Mouse (Mus musculus): ENCODE results near the gene Cnksr1. TPM values are rescaled to one million over a fixed set of nuclear protein-coding genes. Genes with fewer than 3 reads are reported as not detected.
"Not testable (repeated sequence)": the region's sequence is repeated elsewhere in the genome, so short reads cannot be mapped to it uniquely, and the experiment has no call there.

The Cnksr1 gene
- polyA plus RNA-seq, 1 experiment from 2014 or later = 0.20 TPM

- H3K27me3 ChIP-seq (ENCODE audit: insufficient read depth, low read length) = no peaks in the 10 kb centered on the region
- peaks cover 14% of the 10 kb centered on the region for H3K4me1 ChIP-seq (ENCODE audit: insufficient read depth)
- peak overlapping the region; percentile 40 for H3K4me3 ChIP-seq (ENCODE audit: low read depth, low read length)
- peak overlapping the region; percentile 70 for H3K4me2 ChIP-seq (ENCODE audit: low read depth, low read length)
- peak overlapping the region; percentile 40 for H3K9ac ChIP-seq (replicated peaks)
- H3K36me3 ChIP-seq (replicated peaks; ENCODE audit: insufficient read depth, low read length) = peaks cover 28% of the 10 kb centered on the region
- H3K9me3 ChIP-seq (ENCODE audit: low read length) = no peaks in the 10 kb centered on the region
- WGBS (ENCODE audit: insufficient replicate concordance) = 4% methylated on average over 14 of the region's 14 CpGs
- H3K27ac ChIP-seq (ENCODE audit: low read depth) = peak overlapping the region; percentile 87
- peak; percentile 92 for ATAC-seq
- DNase-seq = peak; percentile 73
- peak; percentile 90 for TF ChIP-seq EP300 (IDR thresholded peaks at IDR 0.05; ENCODE audit: low read depth)
- TF ChIP-seq CTCF (IDR thresholded peaks at IDR 0.05; ENCODE audit: low read depth) = no peak
Observed at GRCm38 (mm10) chr4:134273417-134274345, 35.5 kb upstream of the Cnksr1 start.

GRCm38 (mm10) chr4:134272731-134273416 is 34.7 kb upstream of the Cnksr1 start:
- ATAC-seq (no peak), DNase-seq (no peak)
- Histone ChIP-seq H3K4me2 (ENCODE audit: low read depth, low read length) (peak overlapping the region; percentile 70), H3K27me3 (ENCODE audit: insufficient read depth, low read length) (no peaks in the 10 kb centered on the region), H3K9me3 (ENCODE audit: low read length) (no peaks in the 10 kb centered on the region), H3K27ac (ENCODE audit: low read depth) (peak overlapping the region; percentile 87), H3K9ac (replicated peaks) (peak overlapping the region; percentile 48), H3K4me1 (ENCODE audit: insufficient read depth) (peaks cover 14% of the 10 kb centered on the region), H3K4me3 (ENCODE audit: low read depth, low read length) (peak overlapping the region; percentile 40), H3K36me3 (replicated peaks; ENCODE audit: insufficient read depth, low read length) (peaks cover 21% of the 10 kb centered on the region)
- WGBS (ENCODE audit: insufficient replicate concordance) = 13% methylated on average over 13 of the region's 13 CpGs
- TF ChIP-seq CTCF (IDR thresholded peaks at IDR 0.05; ENCODE audit: low read depth) (no peak), EP300 (IDR thresholded peaks at IDR 0.05; ENCODE audit: low read depth) (no peak)

DNA sequence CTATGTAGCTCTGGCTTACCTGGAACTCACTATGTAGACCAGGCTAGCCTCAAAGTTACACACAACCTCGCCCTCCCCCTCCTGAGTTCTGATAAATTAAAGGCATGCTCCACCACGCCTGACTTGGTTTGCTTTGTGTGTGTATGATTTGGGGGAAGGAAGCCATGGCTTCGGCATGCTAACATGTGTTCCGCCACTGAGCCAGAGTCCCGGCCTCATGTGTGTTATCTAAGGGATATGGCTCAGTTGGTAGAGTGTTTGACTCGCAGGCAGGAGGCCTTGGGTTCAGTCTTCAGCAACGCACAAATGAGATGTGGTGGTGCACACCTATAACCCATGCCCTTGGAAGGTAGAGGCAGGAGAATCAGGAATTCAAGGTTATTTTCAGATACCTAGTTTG is 33.8 kb upstream of the Cnksr1 start:
- DNase-seq = no peak
- H3K4me3 ChIP-seq (ENCODE audit: low read depth, low read length) = no peak overlapping the region
- H3K9ac ChIP-seq (replicated peaks) = no peak overlapping the region
- no peak overlapping the region for H3K27ac ChIP-seq (ENCODE audit: low read depth)
- H3K4me1 ChIP-seq (ENCODE audit: insufficient read depth) = peaks cover 14% of the 10 kb centered on the region
- H3K36me3 ChIP-seq (replicated peaks; ENCODE audit: insufficient read depth, low read length) = peaks cover 12% of the 10 kb centered on the region
- no peaks in the 10 kb centered on the region for H3K9me3 ChIP-seq (ENCODE audit: low read length)
- no peak for ATAC-seq
- H3K4me2 ChIP-seq (ENCODE audit: low read depth, low read length) = no peak overlapping the region
- H3K27me3 ChIP-seq (ENCODE audit: insufficient read depth, low read length) = no peaks in the 10 kb centered on the region
- WGBS (ENCODE audit: insufficient replicate concordance) = 66% methylated on average over 7 of the region's 7 CpGs
- no peak for TF ChIP-seq EP300 (IDR thresholded peaks at IDR 0.05; ENCODE audit: low read depth)
- no peak for TF ChIP-seq CTCF (IDR thresholded peaks at IDR 0.05; ENCODE audit: low read depth)

GRCm38 (mm10) chr4:134269622-134270021 is 31.4 kb upstream of the Cnksr1 start:
- H3K9ac ChIP-seq (replicated peaks); H3K4me2 ChIP-seq (ENCODE audit: low read depth, low read length); H3K9me3 ChIP-seq (ENCODE audit: low read length); DNase-seq; ATAC-seq; H3K27me3 ChIP-seq (ENCODE audit: insufficient read depth, low read length); H3K36me3 ChIP-seq (replicated peaks; ENCODE audit: insufficient read depth, low read length); H3K27ac ChIP-seq (ENCODE audit: low read depth); H3K4me3 ChIP-seq (ENCODE audit: low read depth, low read length): not testable (repeated sequence)
- TF ChIP-seq CTCF (IDR thresholded peaks at IDR 0.05; ENCODE audit: low read depth) = peak; percentile 69
- H3K4me1 ChIP-seq (ENCODE audit: insufficient read depth) = peaks cover 14% of the 10 kb centered on the region

- Histone ChIP-seq H3K27me3 (ENCODE audit: insufficient read depth, low read length) (no peaks in the 10 kb centered on the region), H3K9ac (replicated peaks) (no peak overlapping the region), H3K36me3 (replicated peaks; ENCODE audit: insufficient read depth, low read length) (no peaks in the 10 kb centered on the region), H3K9me3 (ENCODE audit: low read length) (no peaks in the 10 kb centered on the region), H3K27ac (ENCODE audit: low read depth) (no peak overlapping the region), H3K4me3 (ENCODE audit: low read depth, low read length) (no peak overlapping the region), H3K4me2 (ENCODE audit: low read depth, low read length) (no peak overlapping the region), H3K4me1 (ENCODE audit: insufficient read depth) (peaks cover 6% of the 10 kb centered on the region)
- TF ChIP-seq CTCF (IDR thresholded peaks at IDR 0.05; ENCODE audit: low read depth) (no peak), EP300 (IDR thresholded peaks at IDR 0.05; ENCODE audit: low read depth) (no peak)
- DNase-seq = no peak
- no peak for ATAC-seq
- WGBS (ENCODE audit: insufficient replicate concordance) = 72% methylated on average over 19 of the region's 19 CpGs
Observed at GRCm38 (mm10) chr4:134268102-134268655, 30.0 kb upstream of the Cnksr1 start.
